ENCODE assay signal across 8 mouse cellular contexts in genomic region chr11:12373106-12374098, GRCm38 (mm10).
DNase-seq lines count a peak whose midpoint lies in the region; ATAC-seq lines count a peak whose summit lies in the region.

No protein-coding gene starts in this region.

- ATAC-seq in megakaryocyte progenitor cell, adult 5-6 weeks (replicated peaks; ENCODE audit: poor library complexity): peak; percentile 83

- intact Hi-C loops in gastrocnemius, postnatal 14 days (cut with DNase I; ENCODE audit: low total_unique reads): loop anchor here (5.0 kb wide), 1 partner anchor 159 kb away; no protein-coding TSS in a partner anchor

- DNase-seq in adrenal gland, adult 18-20 months (ENCODE audit: low spot score in 2 of 2): peak; percentile 63 to 68
- DNase-seq in embryo, embryonic 10 days (ENCODE audit: low spot score): peak; percentile 86
- DNase-seq in gastrocnemius, postnatal 14 days: peak; percentile 75
- peak; percentile 16 for DNase-seq in hindlimb bud, embryonic 11.5 days (ENCODE audit: extremely low spot score, low read depth, low spot score)
- peak; percentile 82 to 91 for DNase-seq in left cerebral cortex, adult 18-20 months (ENCODE audit: low spot score in 2 of 2)
- DNase-seq in right cerebral cortex, postnatal 4 days: peak; percentile 82
- no peak for DNase-seq in MN1 (ENCODE audit: low spot score)
